Mouse (Mus musculus) midbrain, embryonic 14.5 days (tissue): ENCODE results near the gene Jak3. TPM values are rescaled to one million over a fixed set of nuclear protein-coding genes. Genes with fewer than 3 reads are reported as not detected.

Experiments
- ATAC-seq: fragments of 200-750 bp; cut with Nextera tagmentation; 2 replicates; pipeline ENCODE4 v1.8.0; 2017; ENCODE audit warnings: moderate number of reproducible peaks, moderate library complexity; ENCODE audit not compliant: low FRiP score, low TSS enrichment
- DNase-seq: peaks from one replicate; pipeline ENCODE4 v3.0.0-alpha.2; 2015
- H3K27ac ChIP-seq: fragments of 300-500 bp; sonication (generic); replicated peaks from 2 replicates; pipeline ENCODE4 v1.5.1; 2014; ENCODE audit warnings: mild to moderate bottlenecking, low read depth, low read length, moderate library complexity
- H3K27me3 ChIP-seq: fragments of 300-500 bp; sonication (generic); 2 replicates; pipeline ENCODE4 v1.6.1; 2014; ENCODE audit warnings: low read length, control low read depth, mixed read lengths; ENCODE audit not compliant: control insufficient read depth, insufficient read depth
- H3K36me3 ChIP-seq: fragments of 300-500 bp; sonication (generic); 2 replicates; pipeline ENCODE4 v1.6.1; 2014; ENCODE audit warnings: low read length, control low read depth; ENCODE audit not compliant: control insufficient read depth, insufficient read depth
- H3K4me1 ChIP-seq: fragments of 300-500 bp; sonication (generic); 2 replicates; pipeline ENCODE4 v1.6.1; 2014; ENCODE audit warnings: mild to moderate bottlenecking, antibody characterized with exemption, low read length, control low read depth; ENCODE audit not compliant: control insufficient read depth, insufficient read depth
- H3K4me2 ChIP-seq: fragments of 300-500 bp; sonication (generic); 2 replicates; pipeline ENCODE4 v1.6.1; 2014; ENCODE audit warnings: mild to moderate bottlenecking, low read length, moderate library complexity
- H3K4me3 ChIP-seq: fragments of 300-500 bp; sonication (generic); replicated peaks from 2 replicates; pipeline ENCODE4 v1.5.1; 2014; ENCODE audit warnings: low read depth, low read length
- H3K9ac ChIP-seq: fragments of 300-500 bp; sonication (generic); replicated peaks from 2 replicates; pipeline ENCODE4 v1.6.1; 2014; ENCODE audit warnings: mild to moderate bottlenecking, low read length, moderate library complexity
- H3K9me3 ChIP-seq: fragments of 300-500 bp; sonication (generic); 2 replicates; pipeline ENCODE4 v1.6.1; 2016; ENCODE audit warnings: low read length, control low read depth, mixed read lengths; ENCODE audit not compliant: control insufficient read depth
- WGBS: fragments of 180-500 bp; shearing (Covaris S2); extraction: QIAGEN DNeasy Blood & Tissue Kit; methylation state at CpG from one replicate; pipeline ENCODE4 v1.1.7; 2014; 5-methylcytosine and 5-hydroxymethylcytosine counted together
- polyA plus RNA-seq: library from polyadenylated mRNA; unstranded; fragments of >200 nt; fragmentation: Nextera tagmentation; extraction: Ambion mirVana; gene quantifications from 2 replicates; pipeline ENCODE4 v1.2.1, GENCODE M21; 2014

The Jak3 gene
- polyA plus RNA-seq, 1 experiment from 2014 or later: 3.6 TPM

GRCm38 (mm10) chr8:71679116-71679515 is 3.0 kb downstream of the Jak3 start:
- H3K4me2 ChIP-seq: peak overlapping the region; percentile 47
- H3K9ac ChIP-seq: peak overlapping the region; percentile 16; the same call in 1 of the 2 replicates
- H3K4me1 ChIP-seq: 0 out of 2 replicates have a peak, but pooled peaks cover 4% of the 10 kb centered on the region
- no peaks in the 10 kb centered on the region for H3K36me3 ChIP-seq
- no peak for DNase-seq
- H3K4me3 ChIP-seq: peak overlapping the region; percentile 25
- H3K9me3 ChIP-seq: no peaks in the 10 kb centered on the region
- H3K27me3 ChIP-seq: peaks cover 78% of the 10 kb centered on the region
- no peak overlapping the region for H3K27ac ChIP-seq
- 10% methylated on average over 16 of the region's 16 CpGs for WGBS
- no peak for ATAC-seq

- WGBS: 2% methylated on average over 46 of the region's 46 CpGs
- Histone ChIP-seq H3K9me3 (no peaks in the 10 kb centered on the region), H3K9ac (peak overlapping the region; percentile 16; the same call in 1 of the 2 replicates), H3K27ac (no peak overlapping the region), H3K4me1 (0 out of 2 replicates have a peak, but pooled peaks cover 4% of the 10 kb centered on the region), H3K36me3 (no peaks in the 10 kb centered on the region), H3K4me2 (peak overlapping the region; percentile 47), H3K4me3 (peak overlapping the region; percentile 25), H3K27me3 (peaks cover 84% of the 10 kb centered on the region)
- no peak for DNase-seq
- ATAC-seq: 0 out of 2 replicates have a peak, but pooled peaks have one; percentile 3
These were observed 3.6 kb downstream of the Jak3 start for GRCm38 (mm10) chr8:71679550-71680168.

- 0 out of 2 replicates have a peak, but pooled peaks cover 7% of the 10 kb centered on the region for H3K4me1 ChIP-seq
- no peaks in the 10 kb centered on the region for H3K9me3 ChIP-seq
- DNase-seq (no peak), ATAC-seq (no peak)
- no peak overlapping the region for H3K4me3 ChIP-seq
- no peak overlapping the region for H3K9ac ChIP-seq
- H3K27me3 ChIP-seq: peaks cover 87% of the 10 kb centered on the region
- H3K27ac ChIP-seq: no peak overlapping the region
- WGBS: 4% methylated on average over 21 of the region's 21 CpGs
- no peaks in the 10 kb centered on the region for H3K36me3 ChIP-seq
- no peak overlapping the region for H3K4me2 ChIP-seq
These were observed 4.4 kb downstream of the Jak3 start for GRCm38 (mm10) chr8:71680471-71680870.

GRCm38 (mm10) chr8:71681369-71681915 is 5.3 kb downstream of the Jak3 start:
- H3K9me3 ChIP-seq: no peaks in the 10 kb centered on the region
- 2% methylated on average over 18 of the region's 18 CpGs for WGBS
- H3K9ac ChIP-seq: no peak overlapping the region
- H3K4me3 ChIP-seq: no peak overlapping the region
- H3K4me1 ChIP-seq: 0 out of 2 replicates have a peak, but pooled peaks cover 16% of the 10 kb centered on the region
- no peak for ATAC-seq
- H3K4me2 ChIP-seq: no peak overlapping the region
- H3K36me3 ChIP-seq: no peaks in the 10 kb centered on the region
- DNase-seq: no peak
- peaks cover 93% of the 10 kb centered on the region for H3K27me3 ChIP-seq
- no peak overlapping the region for H3K27ac ChIP-seq

- no peak for DNase-seq
- WGBS: 55% methylated on average over 12 of the region's 12 CpGs
These were observed 6.7 kb downstream of the Jak3 start for GRCm38 (mm10) chr8:71682832-71683231.

GRCm38 (mm10) chr8:71684701-71685100 is 8.6 kb downstream of the Jak3 start:
- Histone ChIP-seq H3K27me3 (peaks cover 100% of the 10 kb centered on the region), H3K4me2 (no peak overlapping the region), H3K9me3 (no peaks in the 10 kb centered on the region), H3K27ac (no peak overlapping the region), H3K4me1 (0 out of 2 replicates have a peak, but pooled peaks cover 14% of the 10 kb centered on the region), H3K36me3 (no peaks in the 10 kb centered on the region), H3K9ac (no peak overlapping the region), H3K4me3 (no peak overlapping the region)
- ATAC-seq: no peak
- WGBS: 13% methylated on average over 10 of the region's 10 CpGs
- no peak for DNase-seq

More at GRCm38 (mm10) chr8:71682832-71683231, 6.7 kb downstream of the Jak3 start:
- Histone ChIP-seq H3K27ac (no peak overlapping the region), H3K9ac (no peak overlapping the region), H3K4me3 (no peak overlapping the region), H3K4me1 (0 out of 2 replicates have a peak, but pooled peaks cover 16% of the 10 kb centered on the region), H3K9me3 (no peaks in the 10 kb centered on the region), H3K36me3 (no peaks in the 10 kb centered on the region), H3K27me3 (peaks cover 100% of the 10 kb centered on the region), H3K4me2 (no peak overlapping the region)
- no peak for ATAC-seq

- H3K9ac ChIP-seq: peak overlapping the region; percentile 47; the same call in 1 of the 2 replicates
- DNase-seq: peak; percentile 77
- WGBS: 1% methylated on average over 29 of the region's 29 CpGs
- H3K4me3 ChIP-seq: peak overlapping the region; percentile 39
- H3K27ac ChIP-seq: no peak overlapping the region
- peak; percentile 21; the same call in 1 of the 2 replicates for ATAC-seq
- peak overlapping the region; percentile 65 for H3K4me2 ChIP-seq
- no peaks in the 10 kb centered on the region for H3K9me3 ChIP-seq
- H3K27me3 ChIP-seq: peaks cover 100% of the 10 kb centered on the region
- H3K36me3 ChIP-seq: no peaks in the 10 kb centered on the region
- H3K4me1 ChIP-seq: 0 out of 2 replicates have a peak, but pooled peaks cover 14% of the 10 kb centered on the region
These were observed 9.5 kb downstream of the Jak3 start for GRCm38 (mm10) chr8:71685573-71685972.

- Histone ChIP-seq H3K9ac (peak overlapping the region; percentile 47; the same call in 1 of the 2 replicates), H3K27me3 (peaks cover 100% of the 10 kb centered on the region), H3K27ac (no peak overlapping the region), H3K36me3 (no peaks in the 10 kb centered on the region), H3K9me3 (no peaks in the 10 kb centered on the region), H3K4me3 (peak overlapping the region; percentile 39), H3K4me2 (peak overlapping the region; percentile 65), H3K4me1 (0 out of 2 replicates have a peak, but pooled peaks cover 14% of the 10 kb centered on the region)
- peak; percentile 52 for DNase-seq
- peak; percentile 43 for ATAC-seq
- WGBS: 2% methylated on average over 23 of the region's 23 CpGs
These were observed 10.1 kb downstream of the Jak3 start for GRCm38 (mm10) chr8:71686143-71686734.
